Mouse (Mus musculus) heart, postnatal 14 days (tissue): ENCODE data around the gene Mknk2. TPM values are rescaled to one million over a fixed set of nuclear protein-coding genes. Genes with fewer than 3 reads are reported as not detected.

Source experiments
- DNase-seq, 2 experiments: peaks; one replicate each; pipeline ENCODE4 v3.0.0; 2021 to 2022
- intact Hi-C: fragments of 180-260 bp; cut with DNase I; formaldehyde crosslinking; loops from one replicate; pipeline ENCODE4 v1.15.1; 2025
- total RNA-seq, 2 experiments: library from RNA; stranded (reverse); gene quantifications; 2 replicates each; pipeline ENCODE4 v1.2.3; 2021

Gene Mknk2
- total RNA-seq, 2 experiments from 2014 or later: 166 to 169 TPM

DNA sequence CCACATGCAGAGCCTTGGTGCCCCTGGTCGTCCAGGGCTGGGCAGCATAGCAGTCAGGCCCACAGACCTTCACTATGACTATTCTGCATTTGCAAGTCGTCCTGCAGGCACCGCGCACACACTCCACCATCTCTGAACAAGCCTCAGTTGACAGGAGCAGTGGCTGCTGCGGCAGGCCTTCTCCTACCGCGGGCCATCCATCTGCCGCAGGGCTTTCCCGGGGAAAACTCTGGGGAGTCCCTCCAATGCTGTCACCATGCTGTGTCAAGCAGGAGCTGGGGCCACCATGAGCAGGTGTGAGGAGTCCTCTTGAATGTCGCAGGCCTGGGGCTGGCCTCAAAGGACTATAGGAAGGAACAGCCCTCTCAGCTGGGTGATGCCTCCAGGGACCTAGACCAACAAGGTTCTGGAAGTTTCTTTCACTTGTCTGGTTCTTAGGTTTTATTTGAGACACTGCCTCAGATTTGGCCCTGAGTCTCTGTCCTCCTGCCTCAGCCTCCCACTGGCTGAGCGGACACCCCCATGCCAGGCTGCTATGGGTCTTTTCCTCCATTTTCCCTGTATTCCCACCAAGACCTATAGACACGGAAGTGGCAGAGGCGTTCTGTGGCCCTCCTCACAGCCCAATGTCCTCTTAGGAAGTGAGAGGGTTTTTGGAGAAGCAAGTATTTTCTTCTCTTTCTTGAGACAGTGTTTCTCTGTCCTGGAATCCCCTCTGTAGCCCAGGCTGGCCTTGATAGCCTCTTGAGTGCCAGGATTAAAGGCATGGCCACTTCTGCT lies 16.4 kb upstream of the Mknk2 start:
- intact Hi-C loops: loop anchor here (10.0 kb wide), 1 partner anchor 260 kb away; the partner anchor contains the start of gene Tcf3
- DNase-seq: no peak

DNA sequence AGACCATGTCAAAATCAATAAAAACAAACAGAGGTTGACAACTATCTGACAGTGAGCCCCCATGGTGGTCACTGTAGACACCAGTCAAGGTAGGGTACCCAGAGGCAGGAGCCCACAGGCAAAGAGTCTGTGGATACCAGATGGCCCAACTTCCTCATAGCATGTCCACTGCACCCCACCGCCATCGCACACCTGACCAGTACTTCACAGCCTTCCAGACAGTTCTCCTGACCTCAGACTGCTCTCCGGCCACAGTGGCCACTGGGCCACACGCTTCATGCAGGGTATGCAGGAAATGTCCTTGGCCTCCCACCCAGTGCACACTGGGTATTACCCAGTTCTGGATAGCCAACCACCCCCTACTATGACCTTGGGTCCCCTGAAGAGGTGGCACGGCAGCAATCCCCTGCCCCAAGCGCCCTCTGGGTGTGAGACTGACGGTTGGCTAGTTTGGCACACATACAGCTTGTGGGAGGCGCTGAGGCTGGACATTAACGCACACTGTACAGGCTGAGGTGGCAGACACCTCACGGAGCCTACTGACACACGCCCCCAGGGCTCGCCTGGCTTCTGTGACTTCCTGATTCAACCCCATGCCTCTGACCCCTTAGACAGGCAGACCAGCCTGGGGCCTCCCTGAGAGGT lies 15.6 kb upstream of the Mknk2 start:
- intact Hi-C loops: loop anchor here (10.0 kb wide), 1 partner anchor 259 kb away; the partner anchor contains the start of gene Tcf3
- DNase-seq: no peak

- intact Hi-C loops: loop anchor here (10.0 kb wide), 1 partner anchor 258 kb away; the partner anchor contains the start of gene Tcf3
These were observed 14.6 kb upstream of the Mknk2 start for GRCm38 (mm10) chr10:80692249-80693165.

GRCm38 (mm10) chr10:80687850-80688249 lies 9.9 kb upstream of the Mknk2 start:
- peak; percentile 71 to 80 for DNase-seq
- intact Hi-C loops: loop anchor here (1.0 kb wide), 1 partner anchor 122 kb away; no protein-coding TSS in a partner anchor

More at GRCm38 (mm10) chr10:80692249-80693165, 14.6 kb upstream of the Mknk2 start:
- no peak for DNase-seq

DNA sequence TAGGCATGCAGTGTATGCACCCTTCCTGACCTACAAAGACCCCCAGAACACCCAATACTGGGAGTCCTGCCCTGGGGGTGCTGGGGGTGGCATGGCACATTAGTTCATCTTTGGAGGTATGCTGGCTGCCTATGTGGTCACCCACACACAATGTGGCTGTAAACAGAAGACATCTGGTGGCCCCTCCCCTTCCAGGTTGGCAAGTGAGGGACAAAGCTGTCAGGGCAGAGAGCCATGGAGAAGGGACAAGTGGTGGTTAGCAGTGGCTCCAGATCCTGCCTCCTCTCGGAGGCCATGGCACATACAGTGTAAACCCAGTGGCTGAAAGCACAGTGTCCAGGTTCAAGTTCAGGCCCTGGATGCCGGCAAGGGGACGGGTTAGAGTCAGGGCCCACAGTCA lies 8.7 kb upstream of the Mknk2 start:
- DNase-seq: no peak
- intact Hi-C loops: no loop called here

DNA sequence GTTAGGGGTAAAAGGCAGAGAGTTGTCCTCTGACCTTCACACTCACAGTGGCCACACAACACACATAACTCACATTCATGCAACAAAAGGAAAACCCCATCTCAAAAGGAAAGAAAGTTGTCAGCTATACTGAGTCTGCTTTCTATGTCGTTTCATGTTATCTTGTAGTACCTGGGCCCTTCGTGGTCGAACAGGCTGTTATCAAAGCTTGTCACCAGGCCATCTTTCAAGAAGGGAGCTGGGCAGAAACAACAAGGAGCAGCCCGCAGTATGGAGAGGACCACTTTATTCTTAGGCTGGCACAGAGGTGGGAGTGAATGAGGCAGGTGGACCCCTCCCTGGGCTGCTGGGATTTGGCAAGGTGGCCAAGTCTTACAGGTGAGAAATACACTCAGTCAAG lies 7.1 kb upstream of the Mknk2 start:
- intact Hi-C loops: loop anchor here (1.0 to 2.0 kb wide), 2 partner anchors 26 to 74 kb away; no protein-coding TSS in a partner anchor
- DNase-seq: no peak

- intact Hi-C loops: loop anchor here (2.0 kb wide), 1 partner anchor 73 kb away; no protein-coding TSS in a partner anchor
- peak; percentile 65 to 80 for DNase-seq
These were observed 6.3 kb upstream of the Mknk2 start for GRCm38 (mm10) chr10:80684214-80684613.

DNA sequence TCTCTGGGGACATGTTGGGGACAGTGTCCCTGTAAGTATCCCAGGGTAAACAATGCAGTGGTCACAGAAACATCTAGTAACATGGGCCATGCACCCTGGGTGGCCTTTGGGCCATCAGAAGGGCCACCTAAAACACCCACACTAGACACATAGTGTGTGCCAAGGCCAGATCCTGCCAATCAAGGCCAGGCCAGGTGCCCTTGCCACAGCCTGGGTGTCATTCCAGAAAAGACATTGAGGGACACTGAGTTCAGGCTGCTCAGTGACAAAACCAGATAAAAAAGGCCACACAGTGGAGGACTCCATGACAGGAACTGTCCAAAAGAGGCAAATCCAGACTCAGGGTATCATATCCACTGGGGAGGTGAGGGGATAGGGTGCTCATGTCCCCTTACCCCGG lies 5.7 kb upstream of the Mknk2 start:
- DNase-seq: no peak
- intact Hi-C loops: loop anchor here (2.0 kb wide), 1 partner anchor 73 kb away; no protein-coding TSS in a partner anchor

DNA sequence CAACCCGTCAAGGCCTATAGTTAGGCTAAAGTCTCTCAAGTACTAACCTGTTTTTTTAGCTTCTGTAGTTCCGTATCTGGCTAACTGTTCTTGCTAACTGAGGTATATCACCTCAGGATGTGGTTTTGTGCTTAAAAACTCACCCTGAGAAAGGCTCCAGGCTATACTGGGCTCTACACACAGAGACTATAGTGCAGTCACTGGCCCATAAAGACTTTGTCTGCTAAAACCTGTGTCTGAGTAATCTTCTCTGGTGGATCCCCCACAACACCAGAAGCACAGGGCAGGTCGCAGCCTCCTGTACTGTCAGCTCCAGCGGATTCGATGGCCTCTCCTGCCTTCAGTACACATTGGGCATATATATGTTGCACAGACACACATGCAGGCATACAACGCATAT lies 4.1 kb upstream of the Mknk2 start:
- intact Hi-C loops: no loop called here
- no peak for DNase-seq

- intact Hi-C loops: no loop called here
- no peak for DNase-seq
These were observed 2.4 kb upstream of the Mknk2 start for GRCm38 (mm10) chr10:80680260-80680696.

DNA sequence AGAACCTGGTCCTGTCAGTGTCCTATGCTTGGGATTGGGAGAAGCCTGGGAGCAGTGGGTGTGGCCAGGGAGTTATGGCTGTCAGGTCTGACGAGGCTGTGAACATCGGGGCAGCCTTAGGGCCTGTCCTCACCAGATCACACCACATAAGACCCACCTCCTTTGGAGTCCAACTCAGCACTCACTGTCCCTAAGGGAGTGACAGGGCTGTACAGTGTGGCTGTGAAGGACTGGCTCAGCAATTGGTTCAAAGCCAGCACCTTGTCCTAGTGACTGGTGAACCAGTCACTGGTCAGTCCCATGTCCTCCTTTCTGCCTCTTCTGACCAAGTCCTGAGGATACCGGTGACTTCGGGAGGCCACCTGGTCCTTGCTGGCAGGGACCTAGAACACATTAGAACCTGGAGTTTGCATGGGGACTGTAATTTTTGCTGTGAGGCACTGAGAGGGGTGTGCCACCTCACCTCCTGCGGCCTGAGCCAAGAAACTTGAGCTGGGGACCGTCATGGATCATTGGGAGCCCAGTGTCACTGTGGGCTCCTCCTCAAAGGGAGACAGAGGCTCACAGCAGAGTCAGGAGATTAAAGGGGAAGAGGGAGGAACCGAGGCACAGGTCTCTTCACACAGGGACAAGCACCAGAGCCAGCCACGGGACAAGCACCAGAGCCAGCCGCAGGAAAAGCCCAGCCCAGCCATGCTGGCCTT lies 1.8 kb upstream of the Mknk2 start:
- DNase-seq: no peak
- intact Hi-C loops: no loop called here

DNA sequence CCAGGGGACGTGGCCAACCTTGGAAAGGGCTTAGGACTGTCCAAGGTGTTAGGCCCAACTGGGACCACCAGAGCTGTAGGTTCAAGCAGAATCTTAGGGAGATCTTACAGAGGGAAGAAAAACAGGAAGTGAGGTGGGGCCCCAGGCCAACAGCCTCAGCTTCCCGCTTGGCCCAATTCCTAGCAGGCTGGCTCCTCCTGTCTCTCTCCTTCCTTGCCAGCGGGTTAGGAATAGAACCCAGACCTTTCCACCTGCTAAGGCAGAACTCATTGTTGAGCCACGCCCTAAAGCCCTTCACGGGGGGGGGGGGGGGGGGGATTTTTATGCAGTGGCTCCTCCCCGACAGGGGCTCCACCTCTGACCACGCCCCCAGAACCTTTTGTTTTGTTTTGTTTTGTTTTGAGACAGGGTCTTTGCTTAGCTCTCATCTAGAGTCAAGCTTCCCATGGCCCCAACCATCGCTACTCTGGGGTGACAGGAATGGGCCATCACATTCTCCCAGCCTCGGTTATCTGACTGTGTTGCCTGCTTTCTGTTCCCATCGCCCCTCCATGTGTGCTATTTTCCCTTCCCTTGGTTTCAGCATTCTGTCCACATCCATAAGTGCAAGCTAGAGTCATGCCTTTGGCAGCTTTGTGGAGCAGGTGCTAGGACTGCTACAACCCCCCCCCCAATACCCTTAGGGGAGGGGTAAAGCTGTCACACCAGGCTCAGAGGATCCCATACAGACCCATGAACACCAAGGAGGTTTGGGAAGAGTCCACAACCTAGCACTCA lies 877 bp upstream of the Mknk2 start:
- intact Hi-C loops: no loop called here
- peak; percentile 59 to 66 for DNase-seq

- intact Hi-C loops: no loop called here
- DNase-seq: no peak
These were observed 610 bp downstream of the Mknk2 start for GRCm38 (mm10) chr10:80677128-80677875.

DNA sequence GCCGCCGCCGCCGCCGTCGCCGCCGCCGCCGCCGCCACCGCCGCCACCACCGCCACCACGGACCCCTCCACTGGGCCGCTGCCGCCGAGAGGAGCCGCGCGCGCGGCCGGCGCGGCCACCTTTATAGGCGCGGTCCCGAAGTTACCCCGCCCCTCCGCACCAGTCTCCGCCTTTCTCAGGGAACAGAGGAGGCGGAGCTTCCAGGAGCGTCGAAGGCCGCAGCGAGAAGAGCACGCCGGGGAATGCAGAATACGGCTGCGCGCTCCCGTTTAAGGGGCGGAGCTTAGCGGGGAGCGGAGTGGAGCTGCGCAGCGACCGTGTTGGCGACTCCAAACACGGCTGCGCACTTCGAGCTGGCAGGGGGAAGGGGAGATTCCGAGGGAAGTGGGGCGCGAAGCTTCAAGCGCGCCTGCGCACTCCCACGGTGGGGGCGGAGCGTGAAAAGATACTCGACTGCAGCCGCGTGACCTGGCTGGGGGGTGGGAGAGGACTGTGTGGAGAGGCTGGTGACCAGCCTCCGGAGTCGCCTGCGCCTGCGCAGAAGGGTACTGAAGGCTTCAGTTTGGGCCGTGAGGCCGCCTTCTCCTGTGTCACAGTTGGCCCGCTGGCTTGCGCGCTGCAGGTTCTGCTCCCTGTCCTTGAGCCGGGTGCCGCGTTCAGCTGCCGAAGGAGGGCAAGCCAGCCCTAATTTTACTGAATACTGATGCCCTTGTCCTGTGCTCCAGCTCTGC lies 1.5 kb downstream of the Mknk2 start:
- peak; percentile 99 to 100 for DNase-seq
- intact Hi-C loops: no loop called here

DNA sequence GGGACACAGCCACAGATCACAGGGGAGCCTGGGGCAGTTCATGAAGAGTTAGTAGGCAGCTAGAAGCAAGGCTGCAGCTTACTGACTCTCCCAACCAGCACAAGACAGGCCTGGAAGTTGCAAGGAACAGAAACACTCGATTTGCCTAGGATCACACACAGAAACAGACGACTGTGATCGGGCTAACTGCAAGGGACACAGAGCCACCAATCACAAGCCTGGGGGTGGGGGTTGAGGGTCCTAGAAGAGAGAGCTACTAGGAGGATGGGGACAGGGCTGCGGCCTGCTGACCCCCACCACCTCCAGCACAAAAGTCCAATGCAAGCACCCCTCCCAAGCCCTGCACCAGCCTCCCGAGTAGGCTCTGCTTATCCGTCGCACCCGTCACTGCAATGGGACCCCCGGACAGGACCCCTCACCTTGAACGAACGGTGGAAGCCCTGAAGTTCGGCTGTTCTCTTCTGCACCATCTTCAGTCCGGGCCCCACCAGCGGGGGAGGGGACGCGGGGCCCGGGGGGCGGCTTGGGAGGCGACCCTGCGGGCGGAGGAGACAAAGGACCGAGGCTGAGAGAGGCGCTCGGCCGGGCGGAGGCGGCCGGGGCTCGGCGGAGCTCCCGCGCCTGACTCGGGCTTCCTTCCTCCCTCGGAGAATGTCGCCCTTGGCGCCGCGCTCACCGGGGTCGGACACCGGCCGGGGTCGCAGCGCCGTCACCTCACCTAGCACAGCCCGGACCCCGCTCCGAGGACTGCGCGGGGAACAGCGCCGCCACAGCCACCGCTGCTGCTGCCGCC lies 2.3 kb downstream of the Mknk2 start:
- intact Hi-C loops: loop anchor here (2.0 kb wide), 1 partner anchor 15 kb away; no protein-coding TSS in a partner anchor
- no peak for DNase-seq

- DNase-seq: no peak
- intact Hi-C loops: loop anchor here (2.0 kb wide), 1 partner anchor 14 kb away; no protein-coding TSS in a partner anchor
These were observed 3.0 kb downstream of the Mknk2 start for GRCm38 (mm10) chr10:80674851-80675404.
